Mouse (Mus musculus) limb, embryonic 11.5 days (tissue): ENCODE data around the gene Hoxb8. TPM values are rescaled to one million over a fixed set of nuclear protein-coding genes. Genes with fewer than 3 reads are reported as not detected.

ENCODE experiments used
- ATAC-seq: fragments of 200-750 bp; cut with Nextera tagmentation; 2 replicates; pipeline ENCODE4 v1.8.0; 2017; ENCODE audit warnings: low read depth; ENCODE audit not compliant: insufficient number of reproducible peaks, low FRiP score, low TSS enrichment
- DNase-seq: peaks from one replicate; pipeline ENCODE4 v3.0.0-alpha.2; 2015; ENCODE audit warnings: low spot score
- H3K27ac ChIP-seq: fragments of 300-500 bp; sonication (generic); replicated peaks from 2 replicates; pipeline ENCODE4 v1.5.1; 2014; ENCODE audit warnings: low read depth, mild to moderate bottlenecking, low read length
- H3K27me3 ChIP-seq: fragments of 300-500 bp; sonication (generic); 2 replicates; pipeline ENCODE4 v1.6.1; 2014; ENCODE audit warnings: mild to moderate bottlenecking, low read length, mixed read lengths; ENCODE audit not compliant: control insufficient read depth, insufficient read depth
- H3K36me3 ChIP-seq: fragments of 300-500 bp; sonication (generic); 2 replicates; pipeline ENCODE4 v1.6.1; 2014; ENCODE audit warnings: mild to moderate bottlenecking, low read length, moderate library complexity, mixed read lengths; ENCODE audit not compliant: control insufficient read depth, insufficient read depth
- H3K4me1 ChIP-seq: fragments of 300-500 bp; sonication (generic); 2 replicates; pipeline ENCODE4 v1.6.1; 2014; ENCODE audit warnings: low read length, mixed read lengths; ENCODE audit not compliant: control insufficient read depth, insufficient read depth
- H3K4me2 ChIP-seq: fragments of 300-500 bp; sonication (generic); 2 replicates; pipeline ENCODE4 v1.6.1; 2014; ENCODE audit warnings: low read depth, mild to moderate bottlenecking, moderate library complexity; ENCODE audit not compliant: severe bottlenecking
- H3K4me3 ChIP-seq: fragments of 300-500 bp; sonication (generic); 2 replicates; pipeline ENCODE4 v1.5.1; 2014; ENCODE audit warnings: low read depth, low read length
- H3K9ac ChIP-seq: fragments of 300-500 bp; sonication (generic); 2 replicates; pipeline ENCODE4 v1.6.1; 2014; ENCODE audit warnings: mild to moderate bottlenecking, low read length
- H3K9me3 ChIP-seq: fragments of 300-500 bp; sonication (generic); 2 replicates; pipeline ENCODE4 v1.6.1; 2016; ENCODE audit warnings: low read length; ENCODE audit not compliant: control insufficient read depth
- WGBS: fragments of 180-500 bp; shearing (Covaris S2); extraction: QIAGEN DNeasy Blood & Tissue Kit; methylation state at CpG from one replicate; pipeline ENCODE4 v1.1.7; 2014; 5-methylcytosine and 5-hydroxymethylcytosine counted together
- polyA plus RNA-seq: library from polyadenylated mRNA; unstranded; fragments of >200 nt; fragmentation: Nextera tagmentation; extraction: Ambion mirVana; gene quantifications from 2 replicates; pipeline ENCODE4 v1.2.1, GENCODE M21; 2014

Hoxb8 gene
- polyA plus RNA-seq, 1 experiment from 2014 or later, result 0.89 TPM

GRCm38 (mm10) chr11:96291681-96292564 lies 10.2 kb downstream of the Hoxb8 start, which contains the start of gene Hoxb6:
Gene Hoxb6 (plus strand): TSS chr11:96292476.
- Histone ChIP-seq H3K4me1 (peaks cover 14% of the 10 kb centered on the region; the same call in 1 of the 2 replicates), H3K4me3 (peak within 1 kb of the TSS; percentile 27), H3K27ac (no peak within 1 kb of the TSS), H3K9me3 (no peaks in the 10 kb centered on the region), H3K4me2 (peak within 1 kb of the TSS; percentile 31), H3K9ac (peak within 1 kb of the TSS; percentile 23; the same call in 1 of the 2 replicates), H3K27me3 (peaks cover 84% of the 10 kb centered on the region), H3K36me3 (no peaks in the 10 kb centered on the region)
- no peak for DNase-seq
- ATAC-seq, result no peak
- WGBS, result 3% methylated on average over 22 of the region's 22 CpGs

- Histone ChIP-seq H3K4me2 (peak overlapping the region; percentile 31), H3K36me3 (no peaks in the 10 kb centered on the region), H3K9me3 (no peaks in the 10 kb centered on the region), H3K4me1 (peaks cover 11% of the 10 kb centered on the region; the same call in 1 of the 2 replicates), H3K27ac (no peak overlapping the region), H3K9ac (peak overlapping the region; percentile 23; the same call in 1 of the 2 replicates), H3K27me3 (peaks cover 84% of the 10 kb centered on the region), H3K4me3 (peak overlapping the region; percentile 27)
- ATAC-seq, result no peak
- WGBS, result 5% methylated on average over 12 of the region's 12 CpGs
- DNase-seq, result no peak
These were observed 11.0 kb downstream of the Hoxb8 start for GRCm38 (mm10) chr11:96292565-96293301.

- Histone ChIP-seq H3K27me3 (peaks cover 84% of the 10 kb centered on the region), H3K9me3 (no peaks in the 10 kb centered on the region), H3K4me3 (peak overlapping the region; percentile 27), H3K36me3 (no peaks in the 10 kb centered on the region), H3K27ac (no peak overlapping the region), H3K4me1 (peaks cover 11% of the 10 kb centered on the region; the same call in 1 of the 2 replicates), H3K9ac (no peak overlapping the region), H3K4me2 (peak overlapping the region; percentile 31)
- DNase-seq (no peak), ATAC-seq (no peak)
- 3% methylated on average over 22 of the region's 22 CpGs for WGBS
These were observed 11.7 kb downstream of the Hoxb8 start for GRCm38 (mm10) chr11:96293302-96293921.

- Histone ChIP-seq H3K4me1 (peaks cover 16% of the 10 kb centered on the region), H3K4me2 (peak overlapping the region; percentile 43), H3K27ac (no peak overlapping the region), H3K9me3 (no peaks in the 10 kb centered on the region), H3K4me3 (peak overlapping the region; percentile 19), H3K9ac (no peak overlapping the region), H3K27me3 (peaks cover 89% of the 10 kb centered on the region), H3K36me3 (no peaks in the 10 kb centered on the region)
- ATAC-seq (0 out of 2 replicates have a peak, but pooled peaks have one; percentile 31), DNase-seq (peak; percentile 93)
- WGBS, result under 1% methylated on average over 32 of the region's 32 CpGs
These were observed 12.8 kb downstream of the Hoxb8 start for GRCm38 (mm10) chr11:96294245-96295091.

- no peak for ATAC-seq
- Histone ChIP-seq H3K4me2 (peak overlapping the region; percentile 43), H3K9ac (no peak overlapping the region), H3K36me3 (no peaks in the 10 kb centered on the region), H3K27me3 (peaks cover 90% of the 10 kb centered on the region), H3K27ac (no peak overlapping the region), H3K4me3 (peak overlapping the region; percentile 19), H3K9me3 (no peaks in the 10 kb centered on the region), H3K4me1 (peaks cover 17% of the 10 kb centered on the region)
- WGBS, result under 1% methylated on average over 30 of the region's 30 CpGs
- DNase-seq, result no peak
These were observed 13.6 kb downstream of the Hoxb8 start for GRCm38 (mm10) chr11:96295092-96295835.

GRCm38 (mm10) chr11:96296997-96297396 lies 15.3 kb downstream of the Hoxb8 start:
- no peak overlapping the region for H3K27ac ChIP-seq
- H3K4me1 ChIP-seq, result peaks cover 26% of the 10 kb centered on the region
- WGBS, result 0% methylated on average over 2 of the region's 2 CpGs
- no peaks in the 10 kb centered on the region for H3K36me3 ChIP-seq
- H3K4me2 ChIP-seq, result no peak overlapping the region
- H3K4me3 ChIP-seq, result no peak overlapping the region
- DNase-seq, result no peak
- H3K9ac ChIP-seq, result no peak overlapping the region
- H3K27me3 ChIP-seq, result peaks cover 96% of the 10 kb centered on the region
- no peak for ATAC-seq
- H3K9me3 ChIP-seq, result no peaks in the 10 kb centered on the region

- 3% methylated on average over 3 of the region's 3 CpGs for WGBS
- Histone ChIP-seq H3K4me2 (no peak overlapping the region; the same call in 1 of the 2 replicates), H3K4me3 (no peak overlapping the region), H3K27ac (no peak overlapping the region), H3K4me1 (peaks cover 26% of the 10 kb centered on the region), H3K36me3 (no peaks in the 10 kb centered on the region), H3K9me3 (no peaks in the 10 kb centered on the region), H3K27me3 (peaks cover 97% of the 10 kb centered on the region), H3K9ac (no peak overlapping the region)
- DNase-seq (no peak), ATAC-seq (no peak)
These were observed 15.7 kb downstream of the Hoxb8 start for GRCm38 (mm10) chr11:96297428-96297827.
